Mouse (Mus musculus): ENCODE measurements at regions not wholly inside any gene's neighbourhood (a gene's known extent, or its start where the extent isn't known, plus 50 kb on each side); places are given as distances from the start of the nearest gene placed in this dataset.

DNA sequence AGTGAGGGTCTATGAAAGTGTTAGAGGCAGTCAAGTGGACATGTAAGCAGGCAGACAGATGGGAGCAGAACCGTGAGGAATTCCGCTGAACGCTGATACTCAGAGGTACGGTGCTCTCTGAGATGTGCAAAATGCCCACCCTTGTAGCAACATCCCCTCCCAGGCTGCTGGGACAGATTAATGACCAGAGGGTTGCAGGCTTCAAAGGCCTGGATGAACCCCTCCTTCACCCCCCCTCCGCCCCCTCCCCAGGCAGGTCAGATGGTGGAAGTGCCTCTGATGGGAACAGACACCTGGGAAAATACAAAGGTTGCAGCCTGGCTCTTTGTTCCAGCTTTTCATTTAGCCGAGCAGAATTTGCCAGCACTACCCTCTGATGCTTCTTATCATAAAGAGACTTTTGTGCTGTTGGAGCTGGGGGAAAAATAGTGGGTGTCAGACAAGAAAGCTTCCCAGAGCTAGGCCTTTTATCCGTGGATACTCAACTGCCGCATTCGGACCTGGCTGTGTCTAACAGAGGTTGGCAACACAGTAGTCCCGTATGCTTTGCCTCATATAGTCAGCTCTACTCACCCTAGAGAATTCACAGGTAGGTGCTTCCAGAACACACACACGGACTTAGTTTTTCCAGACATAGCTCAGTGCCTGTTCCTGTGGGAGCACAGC, 111.2 kb upstream of the Ranbp3l start:
- Histone ChIP-seq H3K27me3 (ENCODE audit: control insufficient read depth, insufficient read depth, low read length) (no peaks in the 10 kb centered on the region), H3K4me3 (ENCODE audit: low read depth, low read length) (no peak overlapping the region), H3K9ac (ENCODE audit: low read length) (no peak overlapping the region), H3K27ac (replicated peaks) (no peak overlapping the region), H3K4me2 (replicated peaks; ENCODE audit: low read depth) (no peak overlapping the region), H3K36me3 (ENCODE audit: control insufficient read depth, insufficient read depth, low read length) (no peaks in the 10 kb centered on the region), H3K4me1 (replicated peaks; ENCODE audit: control insufficient read depth, insufficient read depth) (no peaks in the 10 kb centered on the region), H3K9me3 (ENCODE audit: control insufficient read depth, low read length) (no peaks in the 10 kb centered on the region)
- ATAC-seq (ENCODE audit: low FRiP score, low TSS enrichment) (no peak), DNase-seq (ENCODE audit: low spot score) (no peak)
- WGBS, result 73% methylated on average over 11 of the region's 11 CpGs
- TF ChIP-seq EP300 (optimal IDR thresholded peaks at IDR 0.05), result no peak
- no peak for TF ChIP-seq CTCF (IDR thresholded peaks at IDR 0.05; ENCODE audit: low read depth)

DNA sequence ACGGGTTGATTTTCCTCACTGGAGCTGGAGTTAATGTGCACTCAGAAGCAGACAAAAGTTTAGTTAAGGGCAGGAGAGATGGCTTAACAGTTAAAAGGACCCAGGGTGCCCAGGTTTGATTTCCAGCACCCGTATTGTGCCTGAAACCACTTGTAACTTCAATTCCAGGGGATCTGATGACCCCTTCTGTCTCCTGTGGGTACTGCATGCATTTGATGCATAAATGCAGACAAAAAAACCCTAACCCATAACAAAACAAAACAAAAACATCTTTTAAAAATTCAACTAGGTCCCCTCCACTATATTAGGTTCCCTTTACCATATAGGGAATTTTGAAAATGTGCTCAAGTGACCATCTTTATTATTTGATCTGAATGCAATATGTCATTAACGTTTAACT, 112.2 kb upstream of the Ranbp3l start:
- Histone ChIP-seq H3K4me2 (replicated peaks; ENCODE audit: low read depth) (no peak overlapping the region), H3K9me3 (ENCODE audit: control insufficient read depth, low read length) (no peaks in the 10 kb centered on the region), H3K36me3 (ENCODE audit: control insufficient read depth, insufficient read depth, low read length) (no peaks in the 10 kb centered on the region), H3K9ac (ENCODE audit: low read length) (no peak overlapping the region), H3K27ac (replicated peaks) (no peak overlapping the region), H3K27me3 (ENCODE audit: control insufficient read depth, insufficient read depth, low read length) (no peaks in the 10 kb centered on the region), H3K4me1 (replicated peaks; ENCODE audit: control insufficient read depth, insufficient read depth) (no peaks in the 10 kb centered on the region), H3K4me3 (ENCODE audit: low read depth, low read length) (no peak overlapping the region)
- ATAC-seq (ENCODE audit: low FRiP score, low TSS enrichment), result no peak
- DNase-seq (ENCODE audit: low spot score), result no peak
- TF ChIP-seq CTCF (IDR thresholded peaks at IDR 0.05; ENCODE audit: low read depth) (peak; percentile 25; the same call in 1 of the 2 replicates), EP300 (optimal IDR thresholded peaks at IDR 0.05) (no peak)
- 91% methylated on average over 3 of the region's 3 CpGs for WGBS

DNA sequence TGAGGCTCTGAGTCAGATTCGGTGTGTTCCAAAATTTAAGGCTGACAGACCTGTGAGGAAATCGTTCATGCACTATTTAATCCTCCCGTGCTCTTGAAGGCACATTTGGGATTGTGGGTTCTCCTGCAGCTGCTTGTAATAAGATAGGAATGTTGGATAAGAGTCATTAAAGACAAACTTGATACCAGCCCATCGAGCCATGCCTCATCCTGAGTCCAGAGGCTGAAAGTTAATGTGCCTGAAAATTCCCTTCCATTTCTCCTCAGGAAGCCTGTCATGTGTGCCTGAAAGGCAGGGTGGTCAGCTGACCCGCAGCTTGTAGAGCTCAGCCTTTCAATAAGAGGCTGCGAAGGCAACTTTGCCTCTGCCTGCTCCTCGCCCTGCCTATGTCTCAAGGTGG, 113.4 kb upstream of the Ranbp3l start:
- no peaks in the 10 kb centered on the region for H3K9me3 ChIP-seq (ENCODE audit: control insufficient read depth, low read length)
- 63% methylated on average over 7 of the region's 7 CpGs for WGBS
- H3K9ac ChIP-seq (ENCODE audit: low read length), result no peak overlapping the region
- TF ChIP-seq EP300 (optimal IDR thresholded peaks at IDR 0.05) (no peak), CTCF (IDR thresholded peaks at IDR 0.05; ENCODE audit: low read depth) (no peak)
- no peaks in the 10 kb centered on the region for H3K36me3 ChIP-seq (ENCODE audit: control insufficient read depth, insufficient read depth, low read length)
- no peak overlapping the region for H3K4me2 ChIP-seq (replicated peaks; ENCODE audit: low read depth)
- no peak overlapping the region for H3K4me3 ChIP-seq (ENCODE audit: low read depth, low read length)
- ATAC-seq (ENCODE audit: low FRiP score, low TSS enrichment) (no peak), DNase-seq (ENCODE audit: low spot score) (no peak)
- H3K27ac ChIP-seq (replicated peaks), result no peak overlapping the region
- no peaks in the 10 kb centered on the region for H3K4me1 ChIP-seq (replicated peaks; ENCODE audit: control insufficient read depth, insufficient read depth)
- H3K27me3 ChIP-seq (ENCODE audit: control insufficient read depth, insufficient read depth, low read length), result no peaks in the 10 kb centered on the region

DNA sequence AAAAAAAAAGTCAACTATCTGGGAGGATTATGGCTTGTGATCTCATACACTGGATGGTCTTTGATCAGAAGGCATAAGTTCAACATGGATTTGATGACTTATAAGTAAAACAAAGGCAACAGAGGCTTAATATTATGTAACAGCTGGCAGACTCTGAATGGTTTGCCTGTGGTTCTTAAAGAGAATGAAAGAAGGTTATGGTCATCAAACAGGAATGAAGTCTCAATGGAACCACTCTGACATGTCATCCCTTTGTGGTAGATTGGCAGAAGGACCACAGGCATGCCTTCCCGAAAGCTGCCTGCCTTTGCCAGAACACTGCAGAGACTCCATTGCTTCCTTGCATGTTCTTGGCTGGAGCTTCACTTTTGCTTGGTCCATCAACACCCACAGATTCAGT, 116.8 kb upstream of the Ranbp3l start:
- WGBS, result 88% methylated on average over 1 of the region's 1 CpGs
- Histone ChIP-seq H3K4me2 (replicated peaks; ENCODE audit: low read depth) (no peak overlapping the region), H3K9me3 (ENCODE audit: control insufficient read depth, low read length) (no peaks in the 10 kb centered on the region), H3K27ac (replicated peaks) (no peak overlapping the region), H3K9ac (ENCODE audit: low read length) (no peak overlapping the region), H3K27me3 (ENCODE audit: control insufficient read depth, insufficient read depth, low read length) (no peaks in the 10 kb centered on the region), H3K36me3 (ENCODE audit: control insufficient read depth, insufficient read depth, low read length) (no peaks in the 10 kb centered on the region), H3K4me3 (ENCODE audit: low read depth, low read length) (no peak overlapping the region), H3K4me1 (replicated peaks; ENCODE audit: control insufficient read depth, insufficient read depth) (no peaks in the 10 kb centered on the region)
- no peak for ATAC-seq (ENCODE audit: low FRiP score, low TSS enrichment)
- DNase-seq (ENCODE audit: low spot score), result no peak
- TF ChIP-seq CTCF (IDR thresholded peaks at IDR 0.05; ENCODE audit: low read depth) (no peak), EP300 (optimal IDR thresholded peaks at IDR 0.05) (no peak)

DNA sequence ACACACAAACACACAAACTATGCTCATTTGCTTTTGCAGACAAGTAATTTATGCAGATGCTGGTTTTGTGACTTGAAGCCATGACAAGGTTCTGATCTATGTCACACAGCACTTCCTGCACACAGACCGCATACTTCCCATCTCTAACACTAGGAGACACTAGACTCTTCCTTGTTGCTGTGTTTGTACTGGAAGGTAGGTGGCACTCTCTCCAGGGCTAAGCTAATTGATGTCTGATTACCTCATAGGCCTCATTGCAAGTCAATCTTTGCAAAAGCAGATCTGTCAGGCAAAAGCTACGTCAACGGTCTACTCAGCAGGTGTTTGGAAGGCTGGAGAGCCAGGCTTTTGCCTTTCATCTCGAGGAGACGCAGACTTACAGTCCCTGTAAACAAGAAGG, 118.3 kb upstream of the Ranbp3l start:
- Histone ChIP-seq H3K36me3 (ENCODE audit: control insufficient read depth, insufficient read depth, low read length) (no peaks in the 10 kb centered on the region), H3K4me1 (replicated peaks; ENCODE audit: control insufficient read depth, insufficient read depth) (no peaks in the 10 kb centered on the region), H3K4me2 (replicated peaks; ENCODE audit: low read depth) (no peak overlapping the region), H3K4me3 (ENCODE audit: low read depth, low read length) (no peak overlapping the region), H3K27ac (replicated peaks) (no peak overlapping the region), H3K27me3 (ENCODE audit: control insufficient read depth, insufficient read depth, low read length) (no peaks in the 10 kb centered on the region), H3K9me3 (ENCODE audit: control insufficient read depth, low read length) (no peaks in the 10 kb centered on the region), H3K9ac (ENCODE audit: low read length) (no peak overlapping the region)
- ATAC-seq (ENCODE audit: low FRiP score, low TSS enrichment), result peak; percentile 24; the same call in 1 of the 2 replicates
- TF ChIP-seq EP300 (optimal IDR thresholded peaks at IDR 0.05) (no peak), CTCF (IDR thresholded peaks at IDR 0.05; ENCODE audit: low read depth) (peak; percentile 72)
- WGBS, result 46% methylated on average over 5 of the region's 5 CpGs
- DNase-seq (ENCODE audit: low spot score), result no peak

DNA sequence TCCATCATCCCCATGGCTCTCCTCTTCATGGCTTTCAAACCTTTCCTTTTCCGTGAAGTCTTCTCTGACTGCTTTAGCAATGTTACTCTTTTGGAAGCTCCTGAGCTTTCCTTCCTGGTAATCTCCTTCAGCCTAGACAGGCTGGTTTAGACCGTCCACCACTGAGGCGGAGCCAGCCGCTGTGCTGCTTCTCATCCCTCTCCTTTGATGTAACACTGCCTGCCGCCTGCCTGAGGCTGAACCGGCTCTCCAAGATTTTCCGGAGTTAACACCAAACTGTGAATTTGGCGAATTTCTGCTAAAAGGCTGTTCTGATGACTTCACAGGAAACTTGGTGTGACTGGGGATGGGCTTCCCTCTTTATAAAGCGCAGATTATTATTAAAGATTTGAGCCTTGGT, 125.6 kb upstream of the Ranbp3l start:
- ATAC-seq (ENCODE audit: low FRiP score, low TSS enrichment) (no peak), DNase-seq (ENCODE audit: low spot score) (no peak)
- 29% methylated on average over 9 of the region's 9 CpGs for WGBS
- TF ChIP-seq EP300 (optimal IDR thresholded peaks at IDR 0.05) (no peak), CTCF (IDR thresholded peaks at IDR 0.05; ENCODE audit: low read depth) (no peak)
- Histone ChIP-seq H3K4me3 (ENCODE audit: low read depth, low read length) (no peak overlapping the region), H3K9me3 (ENCODE audit: control insufficient read depth, low read length) (no peaks in the 10 kb centered on the region), H3K9ac (ENCODE audit: low read length) (no peak overlapping the region), H3K27ac (replicated peaks) (no peak overlapping the region), H3K27me3 (ENCODE audit: control insufficient read depth, insufficient read depth, low read length) (no peaks in the 10 kb centered on the region), H3K4me1 (replicated peaks; ENCODE audit: control insufficient read depth, insufficient read depth) (no peaks in the 10 kb centered on the region), H3K36me3 (ENCODE audit: control insufficient read depth, insufficient read depth, low read length) (no peaks in the 10 kb centered on the region), H3K4me2 (replicated peaks; ENCODE audit: low read depth) (no peak overlapping the region)
